Mouse (Mus musculus) ES-E14 (cell line): ENCODE measurements around the gene Pla2g5. TPM values are rescaled to one million over a fixed set of nuclear protein-coding genes. Genes with fewer than 3 reads are reported as not detected.
"Not testable (repeated sequence)": the region's sequence is repeated elsewhere in the genome, so short reads cannot be mapped to it uniquely, and the experiment has no call there.

ENCODE experiments used
- DNase-seq: peaks from one replicate; pipeline ENCODE4 v3.0.0-alpha.2; 2013; ENCODE audit warnings: low read depth, low spot score
- H3K27ac ChIP-seq: 2 replicates; pipeline ENCODE4 v1.5.1; 2012; ENCODE audit warnings: low read depth, mild to moderate bottlenecking, low read length, moderate library complexity, mixed read lengths; ENCODE audit not compliant: poor library complexity, insufficient read depth, severe bottlenecking
- H3K36me3 ChIP-seq: 2 replicates; pipeline ENCODE4 v1.6.1; 2012; ENCODE audit warnings: mild to moderate bottlenecking, low read length, moderate library complexity, mixed read lengths; ENCODE audit not compliant: control insufficient read depth, poor library complexity, insufficient read depth, severe bottlenecking
- H3K4me1 ChIP-seq, 2 experiments: fragments of 150-350 bp in 1 of 2; sonication (generic) in 1 of 2; 2 replicates each; pipeline ENCODE4 v1.6.1; 2012; ENCODE audit warnings: low read length in 2 of 2, mild to moderate bottlenecking in 1 of 2, mixed read lengths in 1 of 2; ENCODE audit not compliant: control insufficient read depth in 2 of 2, insufficient read depth in 2 of 2, poor library complexity in 1 of 2
- H3K4me3 ChIP-seq, 2 experiments: fragments of 150-350 bp in 1 of 2; sonication (generic) in 1 of 2; 2 replicates each; pipeline ENCODE4 v1.5.1; 2012; ENCODE audit warnings: low read length in 2 of 2, low read depth in 1 of 2, mild to moderate bottlenecking in 1 of 2, mixed read lengths in 1 of 2; ENCODE audit not compliant: insufficient read depth in 1 of 2, poor library complexity in 1 of 2, severe bottlenecking in 1 of 2
- H3K9ac ChIP-seq: 2 replicates; pipeline ENCODE4 v1.6.1; 2012; ENCODE audit warnings: low read depth, mild to moderate bottlenecking, low read length, mixed read lengths; ENCODE audit not compliant: poor library complexity, insufficient read depth, severe bottlenecking
- H3K9me3 ChIP-seq: fragments of 150-350 bp; sonication (generic); 2 replicates; pipeline ENCODE4 v1.6.1; 2012; ENCODE audit warnings: low read depth, mild to moderate bottlenecking, low read length; ENCODE audit not compliant: control insufficient read depth, insufficient read depth
- CHD2 ChIP-seq: IDR thresholded peaks from 2 replicates; pipeline ENCODE4 v1.6.1; 2014; ENCODE audit warnings: mild to moderate bottlenecking, low read depth, low read length, inconsistent platforms
- HCFC1 ChIP-seq: IDR thresholded peaks from 2 replicates; pipeline ENCODE4 v1.6.1; 2012; ENCODE audit warnings: low read length, inconsistent platforms, borderline replicate concordance; ENCODE audit not compliant: insufficient read depth
- MAFK ChIP-seq: IDR thresholded peaks from 2 replicates; pipeline ENCODE4 v1.6.1; 2014; ENCODE audit warnings: mild to moderate bottlenecking, low read depth, low read length, inconsistent platforms; ENCODE audit not compliant: insufficient read depth
- ZC3H11A ChIP-seq: IDR thresholded peaks from 2 replicates; pipeline ENCODE4 v1.6.1; 2012; ENCODE audit warnings: low read depth, mild to moderate bottlenecking, inconsistent platforms, low read length, borderline replicate concordance
- ZNF384 ChIP-seq: IDR thresholded peaks from 2 replicates; pipeline ENCODE4 v1.6.1; 2012; ENCODE audit warnings: low read depth, low read length, inconsistent platforms
- in situ Hi-C, 2 experiments: fragments of 600-800 bp; cut with MboI; formaldehyde crosslinking; loops; one replicate each; pipeline ENCODE4 v1.15.1; 2025; ENCODE audit warnings: low sequenced_read_pairs in 2 of 2, inconsistent platforms in 1 of 2; ENCODE audit not compliant: unreplicated experiment in 2 of 2
- total RNA-seq: library from RNA; depleted of rRNA; stranded (reverse); fragments of 300-350 nt; gene quantifications from 2 replicates; pipeline ENCODE4 v1.2.3, GENCODE M21; 2012

The Pla2g5 gene
- total RNA-seq, 1 experiment = 3.7 TPM

- H3K36me3 ChIP-seq = no peaks in the 10 kb centered on the region
- H3K9me3 ChIP-seq = no peaks in the 10 kb centered on the region
- no peak overlapping the region for H3K4me3 ChIP-seq
- TF ChIP-seq ZNF384 = no peak
- TF ChIP-seq HCFC1 = no peak
- no peak for TF ChIP-seq ZC3H11A
- no peak for TF ChIP-seq MAFK
- TF ChIP-seq CHD2 = no peak
- in situ Hi-C loops = no loop called here
- H3K27ac ChIP-seq = no peak overlapping the region
- no peak for DNase-seq
- no peak overlapping the region for H3K9ac ChIP-seq
- no peaks in the 10 kb centered on the region for H3K4me1 ChIP-seq
These were observed 37.3 kb downstream of the Pla2g5 start for GRCm38 (mm10) chr4:138825751-138826567.

DNA sequence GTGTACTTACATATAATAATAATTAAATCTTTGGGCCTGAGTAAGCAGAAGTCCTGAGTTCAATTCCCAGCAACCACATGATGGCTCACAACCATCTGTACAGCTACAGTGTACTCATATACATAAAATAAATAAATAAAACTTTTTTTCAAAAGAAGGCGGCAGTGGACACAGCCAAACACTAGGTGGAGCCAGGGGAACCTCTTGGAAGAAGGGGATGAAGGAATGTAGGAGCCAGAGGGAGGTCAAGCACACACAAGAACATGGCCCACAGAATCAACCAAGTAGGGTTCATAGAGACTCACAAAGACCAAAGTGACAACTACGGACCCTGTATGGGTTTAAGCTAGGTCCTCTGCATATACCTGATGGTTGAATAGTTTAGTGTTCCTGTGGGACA is 38.6 kb downstream of the Pla2g5 start:
- Histone ChIP-seq H3K36me3 (no peaks in the 10 kb centered on the region), H3K4me1 (peaks cover 0 to 6% of the 10 kb centered on the region in 2 experiments; a peak in 1 of 4 replicates), H3K4me3 (no peak overlapping the region), H3K27ac (no peak overlapping the region), H3K9ac (no peak overlapping the region), H3K9me3 (no peaks in the 10 kb centered on the region)
- in situ Hi-C loops = no loop called here
- peak; percentile 29 for DNase-seq
- TF ChIP-seq ZNF384 = peak; percentile 46; the same call in 1 of the 2 replicates
- TF ChIP-seq CHD2 = no peak
- TF ChIP-seq ZC3H11A = no peak

DNA sequence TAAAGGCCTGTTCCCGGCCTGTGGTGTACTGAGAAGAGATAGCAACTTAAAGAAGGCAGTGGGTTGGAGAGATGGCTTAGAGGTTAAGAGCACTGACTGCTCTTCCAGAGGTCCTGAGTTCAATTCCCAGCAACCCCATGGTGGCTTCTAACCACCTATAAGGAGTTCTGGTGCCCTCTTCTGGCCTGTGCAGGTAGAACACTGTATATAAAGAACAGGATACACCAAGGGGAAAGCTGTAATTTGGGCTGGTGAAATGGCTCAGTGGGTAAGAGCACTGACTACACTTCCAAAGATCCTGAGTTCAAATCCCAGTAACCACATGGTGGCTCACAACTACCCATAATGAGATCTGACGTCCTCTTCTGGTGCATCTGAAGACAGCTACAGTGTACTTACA is 39.1 kb downstream of the Pla2g5 start:
- H3K4me3 ChIP-seq, H3K4me1 ChIP-seq, DNase-seq, H3K9me3 ChIP-seq, H3K36me3 ChIP-seq, in situ Hi-C loops, H3K9ac ChIP-seq, H3K27ac ChIP-seq: not testable (repeated sequence)

GRCm38 (mm10) chr4:138821036-138821435 is 42.2 kb downstream of the Pla2g5 start:
- in situ Hi-C loops = no loop called here
- H3K36me3 ChIP-seq = no peaks in the 10 kb centered on the region
- no peak overlapping the region for H3K27ac ChIP-seq
- H3K4me1 ChIP-seq = peaks cover 0 to 6% of the 10 kb centered on the region in 2 experiments; a peak in 2 of 4 replicates
- H3K4me3 ChIP-seq = no peak overlapping the region
- no peak overlapping the region for H3K9ac ChIP-seq
- no peak for TF ChIP-seq HCFC1
- no peak for TF ChIP-seq ZNF384
- no peak for TF ChIP-seq CHD2
- no peak for TF ChIP-seq MAFK
- TF ChIP-seq ZC3H11A = no peak
- H3K9me3 ChIP-seq = no peaks in the 10 kb centered on the region
- DNase-seq = no peak

- TF ChIP-seq ZC3H11A (no peak), CHD2 (no peak), HCFC1 (no peak), ZNF384 (no peak), MAFK (no peak)
- in situ Hi-C loops = no loop called here
- no peak overlapping the region for H3K9ac ChIP-seq
- H3K4me1 ChIP-seq = peaks cover 0 to 6% of the 10 kb centered on the region in 2 experiments; a peak in 2 of 4 replicates
- no peak for DNase-seq
- no peaks in the 10 kb centered on the region for H3K36me3 ChIP-seq
- H3K9me3 ChIP-seq = no peaks in the 10 kb centered on the region
- H3K4me3 ChIP-seq = 0 out of 4 replicates have a peak overlapping the region, but pooled peaks of 1 of the 2 experiments have one; percentile 33
- H3K27ac ChIP-seq = no peak overlapping the region
These were observed 44.2 kb downstream of the Pla2g5 start for GRCm38 (mm10) chr4:138819101-138819500.
